Mouse (Mus musculus) cortical plate, adult 2 months (tissue): ENCODE measurements around the gene 4933428G20Rik. TPM values are rescaled to one million over a fixed set of nuclear protein-coding genes. Genes with fewer than 3 reads are reported as not detected.

Source experiments
- H3K27ac ChIP-seq: fragments of 200-500 bp; 2 replicates; pipeline ENCODE4 v1.5.1; 2012; ENCODE audit warnings: low read length, control low read depth, inconsistent platforms; ENCODE audit not compliant: insufficient read depth
- H3K4me1 ChIP-seq: fragments of 200-500 bp; 2 replicates; pipeline ENCODE4 v1.6.1; 2011; ENCODE audit warnings: low read length; ENCODE audit not compliant: control insufficient read depth, insufficient read depth
- H3K4me3 ChIP-seq: fragments of 200-500 bp; 2 replicates; pipeline ENCODE4 v1.5.1; 2011; ENCODE audit warnings: mild to moderate bottlenecking, low read length, control low read depth; ENCODE audit not compliant: insufficient read depth
- CTCF ChIP-seq: fragments of 200-500 bp; IDR thresholded peaks from 2 replicates; pipeline ENCODE4 v1.5.1; 2011; ENCODE audit warnings: mild to moderate bottlenecking, control low read depth, low read length; ENCODE audit not compliant: insufficient read depth; ENCODE audit errors: extremely low read depth
- POLR2A ChIP-seq: fragments of 200-500 bp; IDR thresholded peaks from 2 replicates; pipeline ENCODE4 v1.6.1; 2011; ENCODE audit warnings: mild to moderate bottlenecking, low read length, control low read depth; ENCODE audit not compliant: insufficient read depth; ENCODE audit errors: extremely low read depth
- polyA plus RNA-seq: library from polyadenylated mRNA; depleted of rRNA; stranded (reverse); fragments of >200 nt; gene quantifications from 2 replicates; pipeline ENCODE4 v1.2.3, GENCODE M21; 2012

4933428G20Rik gene
- polyA plus RNA-seq, 1 experiment: 0.06 TPM

DNA sequence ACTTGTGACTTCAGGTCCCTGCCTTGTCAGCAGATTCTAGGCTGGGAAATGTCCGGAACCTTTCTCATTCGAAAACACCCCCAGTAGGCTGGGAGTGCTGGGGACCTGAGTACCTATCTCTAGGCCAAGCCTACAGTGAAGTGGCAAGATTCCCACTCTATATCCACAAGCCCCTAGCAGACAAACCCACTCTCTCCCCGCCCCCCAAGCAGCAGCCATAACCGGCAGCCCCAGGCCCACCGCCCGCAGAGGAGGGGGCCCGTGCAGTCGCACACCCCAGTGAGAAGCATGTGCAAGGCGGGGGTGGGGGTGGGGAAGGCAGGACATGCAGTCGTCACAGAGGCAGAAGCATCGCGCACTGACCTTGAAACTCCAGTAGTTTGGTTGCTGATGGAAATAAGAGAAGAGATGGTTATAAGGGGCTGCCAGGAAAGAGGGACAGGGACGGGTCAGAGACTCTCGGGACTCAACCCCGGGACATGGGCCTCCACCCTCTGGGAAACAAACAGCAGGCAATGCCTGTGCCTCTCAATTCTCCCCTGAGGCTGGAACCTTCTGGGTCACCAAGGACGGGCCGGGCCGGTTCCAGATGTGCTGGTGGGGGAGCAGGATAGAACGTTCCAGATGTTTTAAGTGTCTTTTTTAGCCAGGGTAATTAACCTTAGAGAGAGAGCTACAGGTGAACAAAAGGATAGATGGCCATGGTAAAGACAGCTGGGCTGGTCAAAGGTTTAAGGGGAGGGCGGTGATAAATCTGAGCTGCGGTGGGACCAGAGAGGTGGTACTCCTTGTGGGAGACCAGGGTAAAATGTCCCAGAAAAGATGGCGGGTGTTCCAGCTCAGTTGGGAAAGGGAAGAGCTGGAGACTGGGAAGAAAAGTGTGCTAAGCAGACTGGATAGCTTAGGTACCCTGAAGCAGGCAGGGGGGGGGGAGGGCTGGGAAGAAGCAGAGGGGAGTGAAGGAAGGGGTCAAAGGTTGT is 42.3 kb upstream of the 4933428G20Rik start:
- Histone ChIP-seq H3K4me3 (no peak overlapping the region), H3K27ac (peak overlapping the region; percentile 78), H3K4me1 (peaks cover 17% of the 10 kb centered on the region)
- TF ChIP-seq POLR2A: no peak

GRCm38 (mm10) chr11:97540604-97541003 is 40.5 kb upstream of the 4933428G20Rik start:
- no peak overlapping the region for H3K27ac ChIP-seq
- peaks cover 21% of the 10 kb centered on the region for H3K4me1 ChIP-seq
- no peak overlapping the region for H3K4me3 ChIP-seq
- no peak for TF ChIP-seq POLR2A
- TF ChIP-seq CTCF: no peak

- Histone ChIP-seq H3K4me3 (no peak overlapping the region), H3K27ac (no peak overlapping the region), H3K4me1 (peaks cover 19% of the 10 kb centered on the region)
- TF ChIP-seq CTCF (no peak), POLR2A (no peak)
These were observed 40.0 kb upstream of the 4933428G20Rik start for GRCm38 (mm10) chr11:97540136-97540535.

GRCm38 (mm10) chr11:97539622-97540021 is 39.5 kb upstream of the 4933428G20Rik start:
- Histone ChIP-seq H3K27ac (no peak overlapping the region), H3K4me3 (no peak overlapping the region), H3K4me1 (peaks cover 18% of the 10 kb centered on the region)
- no peak for TF ChIP-seq POLR2A
- TF ChIP-seq CTCF: no peak

- TF ChIP-seq POLR2A (no peak), CTCF (no peak)
- Histone ChIP-seq H3K4me3 (no peak overlapping the region), H3K27ac (peak overlapping the region; percentile 57; the same call in 1 of the 2 replicates), H3K4me1 (peaks cover 13% of the 10 kb centered on the region)
These were observed 37.5 kb upstream of the 4933428G20Rik start for GRCm38 (mm10) chr11:97537580-97538089.

GRCm38 (mm10) chr11:97536835-97537579 is 36.9 kb upstream of the 4933428G20Rik start:
- Histone ChIP-seq H3K27ac (peak overlapping the region; percentile 57), H3K4me1 (peaks cover 13% of the 10 kb centered on the region), H3K4me3 (peak overlapping the region; percentile 6; the same call in 1 of the 2 replicates)
- TF ChIP-seq CTCF: no peak
- no peak for TF ChIP-seq POLR2A

- Histone ChIP-seq H3K4me1 (peaks cover 14% of the 10 kb centered on the region), H3K4me3 (no peak overlapping the region), H3K27ac (no peak overlapping the region)
- TF ChIP-seq POLR2A (no peak), CTCF (no peak)
These were observed 36.1 kb upstream of the 4933428G20Rik start for GRCm38 (mm10) chr11:97536083-97536747.

DNA sequence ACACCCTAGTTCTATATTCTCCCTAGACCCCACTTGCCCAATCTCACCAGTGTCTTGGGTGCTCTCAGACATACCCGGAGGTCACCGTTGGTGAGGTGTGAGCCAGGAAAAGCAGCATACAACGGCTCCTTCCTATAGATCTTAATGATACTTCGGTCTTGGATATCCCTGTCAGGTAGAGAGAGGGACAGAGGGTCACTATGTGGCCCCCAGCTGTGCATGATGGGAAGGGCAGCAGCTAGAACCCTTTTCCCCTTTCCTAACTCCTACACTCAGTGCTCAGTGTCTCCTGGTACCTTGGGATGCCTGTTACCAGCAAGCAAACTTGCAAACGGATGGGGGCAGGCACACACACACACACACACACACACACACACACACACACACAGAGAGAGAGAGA is 35.5 kb upstream of the 4933428G20Rik start:
- Histone ChIP-seq H3K4me1 (peaks cover 13% of the 10 kb centered on the region), H3K27ac (no peak overlapping the region; the same call in 1 of the 2 replicates), H3K4me3 (no peak overlapping the region)
- TF ChIP-seq POLR2A (no peak), CTCF (no peak)

GRCm38 (mm10) chr11:97535308-97535630 is 35.1 kb upstream of the 4933428G20Rik start:
- peaks cover 11% of the 10 kb centered on the region for H3K4me1 ChIP-seq
- TF ChIP-seq CTCF: no peak
- no peak overlapping the region for H3K4me3 ChIP-seq
- no peak overlapping the region; the same call in 1 of the 2 replicates for H3K27ac ChIP-seq

GRCm38 (mm10) chr11:97534442-97535307 is 34.5 kb upstream of the 4933428G20Rik start:
- Histone ChIP-seq H3K4me3 (no peak overlapping the region), H3K27ac (peak overlapping the region; percentile 28; the same call in 1 of the 2 replicates), H3K4me1 (peaks cover 11% of the 10 kb centered on the region)
- TF ChIP-seq CTCF (no peak), POLR2A (no peak)
